Mouse (Mus musculus) MEL-GATA-1-ER (cell line): ENCODE measurements around the gene Tmprss9.

Source experiments
- DNase-seq: peaks from one replicate; pipeline ENCODE4 v3.0.0-alpha.2; 2012; ENCODE audit warnings: low read depth; ENCODE audit errors: extremely low read depth

The Tmprss9 gene

DNA sequence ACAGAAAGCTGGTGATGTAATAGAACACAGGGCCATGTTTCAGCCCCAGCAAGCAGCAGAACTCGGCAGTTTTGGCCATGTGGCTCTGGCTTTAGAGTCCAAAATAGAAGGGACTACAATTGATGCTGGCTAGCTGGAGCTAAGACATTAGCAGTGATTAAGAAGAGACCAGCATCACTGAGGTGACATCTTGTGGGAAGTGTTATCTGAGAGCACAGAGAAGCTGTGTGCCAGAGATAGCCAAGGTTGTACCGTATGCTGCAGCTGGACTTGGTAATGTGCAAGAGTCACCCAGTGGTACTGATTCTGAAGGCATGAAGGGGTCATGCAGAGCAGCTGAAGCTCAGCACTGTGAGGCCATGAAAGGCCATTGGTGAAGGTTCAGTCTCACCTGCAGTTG lies 43.6 kb downstream of the Tmprss9 start:
- no peak for DNase-seq

GRCm38 (mm10) chr10:80915736-80916135 lies 44.1 kb downstream of the Tmprss9 start:
- no peak for DNase-seq

GRCm38 (mm10) chr10:80917336-80917778 lies 45.7 kb downstream of the Tmprss9 start:
- DNase-seq, result no peak

DNA sequence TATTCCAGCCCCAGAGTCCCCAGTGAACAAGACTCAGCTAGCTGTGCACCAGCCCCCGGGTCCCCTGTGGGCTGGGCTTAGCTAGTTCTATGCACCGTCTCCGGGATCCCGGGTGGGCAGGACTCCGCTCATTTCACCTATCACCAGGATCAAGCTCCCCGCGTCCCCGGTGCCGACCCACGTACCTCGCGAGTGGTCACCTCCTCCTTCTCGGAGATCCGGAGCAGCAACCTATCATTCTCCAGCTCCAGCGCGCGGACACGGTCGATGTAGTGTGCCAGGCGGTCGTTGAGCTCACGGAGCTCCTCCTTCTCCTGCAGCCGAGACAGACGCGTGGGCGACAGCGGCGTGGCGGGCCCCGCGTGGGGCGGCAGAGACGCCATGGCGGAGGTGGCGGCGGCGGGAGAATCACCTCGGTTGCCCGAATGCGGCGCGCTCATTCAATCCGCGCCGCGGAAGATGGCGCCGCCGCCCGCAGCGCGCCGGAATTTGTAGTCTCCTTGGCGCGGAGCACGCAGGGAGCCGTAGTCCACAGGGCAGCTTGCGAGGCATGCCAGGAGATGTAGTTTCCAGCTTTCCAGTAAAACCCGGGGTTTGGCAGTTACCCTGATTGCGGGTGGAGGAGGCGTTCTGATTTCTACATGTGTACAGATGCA lies 46.3 kb downstream of the Tmprss9 start, which contains the start of gene Lmnb2:
Gene Lmnb2 (minus strand): TSS at position 467 of the 656 bp plus-strand sequence.
- DNase-seq, result no peak

DNA sequence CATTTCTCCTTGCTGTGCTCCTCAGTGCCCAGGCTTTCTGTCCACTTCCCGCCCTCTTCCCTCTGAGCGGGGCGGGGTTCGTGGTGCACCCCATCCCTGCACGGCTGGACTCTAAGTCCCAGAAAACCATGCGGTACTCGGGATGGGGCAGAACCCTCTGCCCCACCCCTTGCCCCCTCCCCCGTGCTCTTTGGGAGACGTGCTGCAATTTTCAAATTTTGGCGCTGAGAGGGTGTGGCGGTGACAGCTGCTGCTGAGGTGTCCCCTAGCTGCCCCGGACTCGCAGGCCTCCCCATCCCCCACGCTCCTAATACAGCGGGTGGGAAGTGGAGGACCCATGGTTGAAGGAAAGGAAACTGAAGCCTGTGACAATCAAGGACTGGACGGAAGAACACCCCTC lies 50.3 kb downstream of the Tmprss9 start:
- DNase-seq, result no peak

- DNase-seq, result no peak
Observed at GRCm38 (mm10) chr10:80925472-80925871, 53.8 kb downstream of the Tmprss9 start.

DNA sequence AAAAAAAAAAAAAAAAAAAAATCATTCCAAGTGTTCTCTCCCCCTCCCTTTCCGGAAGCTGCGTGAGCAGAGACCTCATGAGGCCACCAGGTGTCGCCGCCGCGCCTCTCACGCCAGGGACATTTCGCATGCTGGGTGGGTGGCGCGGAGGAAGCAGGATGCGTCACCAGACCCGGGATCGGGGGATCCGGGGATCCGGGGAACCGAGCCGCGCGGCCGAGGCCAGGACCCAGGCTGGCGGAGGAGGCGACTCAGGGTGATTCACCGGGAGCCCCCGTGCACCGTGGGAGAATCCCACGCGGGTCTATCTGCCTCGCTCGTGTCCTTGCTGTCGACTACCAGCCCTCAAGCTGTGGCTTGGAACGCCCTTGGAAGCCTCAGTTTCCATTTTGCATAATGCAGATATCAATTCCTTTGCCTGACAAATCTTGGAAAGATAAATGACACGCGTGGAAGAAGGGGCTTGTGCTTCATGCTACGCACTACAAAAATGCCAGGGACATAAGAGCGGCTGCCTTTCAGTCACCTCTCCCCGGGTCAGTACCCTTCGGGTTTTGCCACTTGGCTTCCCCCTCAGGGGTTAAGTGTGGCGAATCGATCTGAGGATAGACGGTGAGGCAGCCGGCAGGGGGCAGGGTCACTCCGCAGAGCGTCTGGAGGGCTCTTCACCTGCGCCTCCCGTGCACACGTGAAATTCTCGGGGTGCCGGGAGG lies 57.1 kb downstream of the Tmprss9 start:
- peak; percentile 70 for DNase-seq

GRCm38 (mm10) chr10:80929299-80930226 lies 57.9 kb downstream of the Tmprss9 start, which contains the start of gene Gadd45b:
Gene Gadd45b (plus strand): TSS chr10:80930073.
- DNase-seq, result peak; percentile 91

- no peak for DNase-seq
Observed at GRCm38 (mm10) chr10:80930361-80931152, 58.9 kb downstream of the Tmprss9 start.

GRCm38 (mm10) chr10:80931153-80931671 lies 59.6 kb downstream of the Tmprss9 start:
- DNase-seq, result no peak

DNA sequence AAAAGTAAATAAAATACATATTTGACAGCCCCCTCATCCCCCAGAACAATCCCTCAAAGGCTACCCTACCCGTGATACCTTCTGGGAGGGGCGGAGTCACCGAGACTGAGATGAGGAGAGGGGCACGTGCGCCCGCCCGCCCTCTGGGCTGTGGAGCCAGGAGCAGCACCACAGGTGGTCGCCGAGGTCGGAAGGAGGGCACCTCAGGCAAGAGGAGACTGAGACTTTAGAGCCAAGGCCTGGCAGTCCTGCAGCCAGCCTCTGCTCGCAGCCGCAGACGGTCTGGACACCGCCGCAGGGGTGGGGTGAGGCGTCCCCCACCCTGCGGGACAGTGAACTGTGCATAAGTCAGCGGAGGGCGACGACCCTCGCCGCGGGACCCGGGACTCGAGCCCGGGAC lies 60.0 kb downstream of the Tmprss9 start:
- no peak for DNase-seq

DNA sequence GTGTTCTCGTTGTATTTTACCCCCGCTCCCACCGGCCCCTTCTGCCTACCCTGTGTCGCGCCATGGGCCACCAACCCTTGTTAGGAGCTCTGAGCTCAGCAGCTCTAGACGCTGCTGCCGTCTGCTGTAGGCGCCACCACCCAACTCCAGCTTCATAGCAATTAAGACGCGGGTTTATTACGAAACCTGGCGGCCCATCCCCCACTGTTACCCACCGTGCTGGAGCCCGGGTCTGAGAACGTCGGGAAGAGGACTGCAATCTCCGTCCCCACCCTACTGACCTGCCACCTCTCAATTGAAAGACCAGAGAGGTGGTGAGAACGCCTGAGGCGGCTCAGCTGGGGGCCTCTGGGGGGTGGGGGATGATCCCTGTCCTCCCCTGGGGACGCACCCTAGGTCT lies 60.6 kb downstream of the Tmprss9 start:
- DNase-seq, result no peak

- DNase-seq, result no peak
Observed at GRCm38 (mm10) chr10:80932700-80933420, 61.2 kb downstream of the Tmprss9 start.

- peak; percentile 88 for DNase-seq
Observed at GRCm38 (mm10) chr10:80933421-80933979, 61.9 kb downstream of the Tmprss9 start.

- no peak for DNase-seq
Observed at GRCm38 (mm10) chr10:80934136-80934985, 62.7 kb downstream of the Tmprss9 start.

GRCm38 (mm10) chr10:80935241-80935640 lies 63.6 kb downstream of the Tmprss9 start:
- no peak for DNase-seq

DNA sequence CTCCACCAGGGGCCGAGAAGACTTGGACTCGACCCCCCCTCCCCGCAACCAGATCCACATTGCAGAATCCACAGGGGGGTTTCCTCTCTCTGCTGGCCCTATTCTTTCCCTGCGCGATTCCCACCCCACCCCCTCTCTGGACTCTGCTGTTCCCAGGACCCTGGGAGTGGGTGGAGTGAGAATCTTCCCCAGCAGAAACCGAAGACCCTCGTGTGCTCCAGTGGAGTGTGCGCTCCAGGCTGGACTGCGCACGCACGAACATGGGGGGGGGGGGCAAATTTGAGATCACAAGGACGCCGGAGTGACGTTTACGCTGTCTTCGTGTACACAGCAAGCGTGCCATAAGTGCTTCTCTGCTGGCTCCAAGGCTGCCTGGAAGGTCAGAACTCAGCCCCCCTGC lies 64.0 kb downstream of the Tmprss9 start:
- DNase-seq, result no peak

DNA sequence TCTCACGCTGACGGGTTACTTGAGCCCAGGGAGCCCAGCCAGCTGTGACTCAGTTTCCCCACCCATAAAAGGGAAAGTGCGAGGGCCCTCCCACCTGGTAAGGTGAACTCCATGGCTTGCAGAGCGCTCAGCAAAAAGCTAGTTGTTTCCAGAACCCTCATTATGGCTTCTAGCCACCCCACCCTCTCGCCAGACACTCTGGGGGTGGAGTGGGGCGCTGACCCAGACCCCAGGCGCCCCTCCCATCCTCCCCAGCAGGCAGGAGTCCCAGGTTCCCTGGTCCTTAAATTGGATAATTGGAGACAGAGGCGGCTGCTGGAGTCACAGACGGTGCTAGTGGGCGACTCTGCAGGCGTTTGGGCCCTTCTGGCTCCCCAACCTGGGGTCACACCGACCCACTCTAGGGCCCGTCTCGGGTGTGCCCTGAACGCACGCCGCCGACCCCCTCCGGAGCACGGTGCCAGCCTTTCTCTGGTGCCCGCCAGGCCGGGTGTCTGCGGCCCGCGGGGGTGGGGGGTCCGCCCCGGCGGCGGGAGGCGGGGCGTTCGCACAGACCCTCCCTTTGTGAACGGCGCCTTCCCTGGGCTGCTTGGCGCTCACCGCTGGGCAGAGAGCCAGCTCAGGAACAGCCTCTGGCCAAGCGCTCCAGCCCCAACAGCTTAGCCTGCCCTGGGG lies 64.6 kb downstream of the Tmprss9 start:
- no peak for DNase-seq
